Comparison of ENCODE assay signal across 8 mouse cellular contexts in the genomic region with DNA sequence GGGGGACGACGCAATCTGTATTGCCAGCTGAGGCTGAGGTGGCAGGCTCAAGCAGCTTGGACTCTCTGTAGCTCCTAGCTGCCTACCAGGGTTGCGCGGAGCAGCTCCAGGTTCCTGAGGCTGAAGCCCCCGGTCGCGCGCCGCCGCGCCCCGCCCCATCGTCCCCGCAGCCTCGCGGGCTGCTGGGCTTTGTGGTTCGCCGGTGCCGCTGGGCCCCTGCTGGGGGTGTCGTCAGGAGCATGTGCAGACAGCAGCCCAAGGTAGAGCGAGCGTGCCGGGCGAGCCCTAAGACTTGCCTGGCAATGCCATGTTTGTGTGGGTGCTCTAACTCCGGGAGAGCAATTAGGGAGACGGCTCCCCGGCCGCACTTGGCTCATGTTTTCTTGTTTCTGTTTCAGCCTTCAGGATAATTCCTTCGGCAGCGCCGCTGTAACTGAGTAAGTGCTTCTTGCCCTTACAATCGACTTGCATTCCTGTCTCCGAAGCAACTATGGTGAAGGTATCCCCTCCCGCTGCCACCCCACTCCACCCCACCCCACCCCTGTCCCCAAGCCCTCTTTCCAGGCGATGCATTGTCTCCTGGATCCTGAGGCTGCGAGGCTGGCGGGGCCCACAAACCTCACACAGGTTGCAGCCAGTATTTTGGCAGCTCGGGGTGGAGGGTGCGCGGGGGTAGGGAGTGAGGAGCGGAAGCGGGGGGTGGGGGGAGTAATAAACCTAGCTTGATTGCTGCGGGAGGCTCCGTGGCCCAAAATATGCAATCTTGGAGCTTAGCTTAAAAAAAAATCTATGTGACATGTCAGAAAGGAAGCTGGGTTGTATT. TPM values are rescaled to one million over a fixed set of nuclear protein-coding genes. Genes with fewer than 3 reads are reported as not detected.
DNase-seq lines count a peak whose midpoint lies in the region; ATAC-seq and TF ChIP-seq lines count a peak whose summit lies in the region.

No protein-coding gene starts in this region.

- peak overlapping the region; percentile 57 for H3K27ac ChIP-seq in cerebellum, adult 2 months (ENCODE audit: insufficient read depth, low read length)
- peak overlapping the region; percentile 89 for H3K27ac ChIP-seq in hindbrain, embryonic 11.5 days (ENCODE audit: low read depth, low read length)
- H3K27ac ChIP-seq in lung, embryonic 16.5 days (ENCODE audit: low read length) = peak overlapping the region; percentile 34

- peak overlapping the region; percentile 65 for H3K4me3 ChIP-seq in cerebellum, adult 2 months (replicated peaks; ENCODE audit: insufficient read depth, low read depth, low read length)
- H3K4me3 ChIP-seq in hindbrain, embryonic 11.5 days (ENCODE audit: low read depth, low read length) = peak overlapping the region; percentile 53
- peak overlapping the region; percentile 74 for H3K4me3 ChIP-seq in lung, embryonic 16.5 days (ENCODE audit: low read length)

- under 1% methylated on average over 44 of the region's 44 CpGs for WGBS in cerebellum, adult 2 months
- WGBS in hindbrain, embryonic 11.5 days = under 1% methylated on average over 44 of the region's 44 CpGs
- WGBS in lung, embryonic 16.5 days = under 1% methylated on average over 44 of the region's 44 CpGs

- H3K9me3 ChIP-seq in hindbrain, embryonic 11.5 days (ENCODE audit: control insufficient read depth, low read length) = no peaks in the 10 kb centered on the region
- H3K9me3 ChIP-seq in lung, embryonic 16.5 days (ENCODE audit: control insufficient read depth, low read length) = no peaks in the 10 kb centered on the region

- peak; percentile 57 for DNase-seq in Muller cell, postnatal 12 days (ENCODE audit: inconsistent ontology term)
- DNase-seq in cerebellum, adult 2 months = peak; percentile 89 to 90
- DNase-seq in frontal cortex, postnatal 10 days (ENCODE audit: low spot score in 2 of 2) = peak; percentile 60 to 76
- peak; percentile 83 for DNase-seq in hindbrain, embryonic 11.5 days (ENCODE audit: low spot score)
- DNase-seq in layer of hippocampus, postnatal 25 days (ENCODE audit: extremely low spot score in 1 of 2, low spot score in 1 of 2) = peak; percentile 57 to 74
- DNase-seq in right cerebral cortex, postnatal 10 days (ENCODE audit: low spot score in 2 of 2) = peak; percentile 83 to 86

- H3K4me1 ChIP-seq in cerebellum, adult 2 months (ENCODE audit: control insufficient read depth, insufficient read depth, low read length) = peaks cover 4% of the 10 kb centered on the region
- H3K4me1 ChIP-seq in hindbrain, embryonic 11.5 days (replicated peaks; ENCODE audit: control insufficient read depth, insufficient read depth, low read length) = no peaks in the 10 kb centered on the region; the same call in none of the 2 replicates
- H3K4me1 ChIP-seq in lung, embryonic 16.5 days (replicated peaks; ENCODE audit: control insufficient read depth, insufficient read depth, low read length) = peaks cover 4% of the 10 kb centered on the region; the same call in 1 of the 2 replicates

- peak overlapping the region; percentile 74 for H3K9ac ChIP-seq in hindbrain, embryonic 11.5 days (ENCODE audit: low read depth, low read length)
- H3K9ac ChIP-seq in lung, embryonic 16.5 days (ENCODE audit: low read length) = peak overlapping the region; percentile 73

- ATAC-seq in hindbrain, embryonic 11.5 days (ENCODE audit: low FRiP score) = peak; percentile 91
- ATAC-seq in lung, embryonic 16.5 days (ENCODE audit: low read depth) = peak; percentile 79
- no peak for ATAC-seq in monocyte, adult 5-6 weeks (replicated peaks; ENCODE audit: insufficient number of reproducible peaks, low FRiP score, low TSS enrichment, poor library complexity, severe bottlenecking)

- TF ChIP-seq CTCF in cerebellum, adult 2 months (IDR thresholded peaks at IDR 0.05; ENCODE audit: borderline replicate concordance, insufficient read depth, low read depth, low read length) = no peak

- no peaks in the 10 kb centered on the region for H3K27me3 ChIP-seq in cerebellum, adult 2 months (ENCODE audit: control insufficient read depth, insufficient read depth, low read length)
- H3K27me3 ChIP-seq in hindbrain, embryonic 11.5 days (ENCODE audit: control insufficient read depth, insufficient read depth, low read length) = no peaks in the 10 kb centered on the region
- H3K27me3 ChIP-seq in lung, embryonic 16.5 days (ENCODE audit: control insufficient read depth, insufficient read depth, low read depth, low read length) = no peaks in the 10 kb centered on the region

- H3K4me2 ChIP-seq in hindbrain, embryonic 11.5 days (replicated peaks; ENCODE audit: low read depth, low read length) = peak overlapping the region; percentile 40
- H3K4me2 ChIP-seq in lung, embryonic 16.5 days (ENCODE audit: low read depth, low read length) = peak overlapping the region; percentile 80

- TF ChIP-seq POLR2A in cerebellum, adult 2 months (IDR thresholded peaks at IDR 0.05; ENCODE audit: borderline replicate concordance, insufficient read depth, low read length) = peak; percentile 59

- no peaks in the 10 kb centered on the region for H3K36me3 ChIP-seq in hindbrain, embryonic 11.5 days (ENCODE audit: control insufficient read depth, insufficient read depth, low read length)
- no peaks in the 10 kb centered on the region for H3K36me3 ChIP-seq in lung, embryonic 16.5 days (ENCODE audit: control insufficient read depth, insufficient read depth, low read length)

RNA-seq across cellular contexts. Expression of a gene that starts 0.6 kb away (rescaled TPM):
- 20.8 and 22.3 TPM in 2 replicates for polyA plus RNA-seq in cerebellum, adult 2 months (2012; rRNA removed)
- 17.1 and 19.8 TPM in 2 replicates for polyA plus RNA-seq in hindbrain, embryonic 11.5 days (2014; fragmentation: Nextera tagmentation; extraction: Ambion mirVana)
- total RNA-seq in layer of hippocampus, postnatal 25 days (2021) = 10 to 100 TPM; 83.8 to 97.0 TPM
- 9.0 and 10.3 TPM in 2 replicates for polyA plus RNA-seq in lung, embryonic 16.5 days (2015; fragmentation: Nextera tagmentation; extraction: Ambion mirVana)
- total RNA-seq in monocyte, adult 5-6 weeks (2017) = not detected in 3 replicates

Comparison
In these comparisons a context has a peak if more than half of its experiments do, and no peak if none do; other contexts are left out.
1. H3K27ac ChIP-seq: peak in every context shown above with its lines; median percentile 89 in hindbrain, embryonic 11.5 days; 57 in cerebellum, adult 2 months; 34 in lung, embryonic 16.5 days.